Mouse (Mus musculus): ENCODE measurements around the gene Psmd9. TPM values are rescaled to one million over a fixed set of nuclear protein-coding genes. Genes with fewer than 3 reads are reported as not detected.

Gene Psmd9
- polyA plus RNA-seq, 1 experiment from 2014 or later = 68.3 TPM

- H3K4me3 ChIP-seq (ENCODE audit: low read depth, low read length) = no peak overlapping the region
- no peak overlapping the region for H3K27ac ChIP-seq (ENCODE audit: low read depth, low read length)
- DNase-seq (ENCODE audit: low spot score) = no peak
- ATAC-seq (ENCODE audit: insufficient read depth, low FRiP score, low TSS enrichment) = no peak
- H3K4me1 ChIP-seq (ENCODE audit: control insufficient read depth, insufficient read depth, low read length) = peaks cover 38% of the 10 kb centered on the region
- no peak overlapping the region for H3K4me2 ChIP-seq (ENCODE audit: low read depth)
- H3K9me3 ChIP-seq (ENCODE audit: control insufficient read depth, low read length) = no peaks in the 10 kb centered on the region
- H3K36me3 ChIP-seq (ENCODE audit: control insufficient read depth, insufficient read depth, low read length) = peaks cover 24% of the 10 kb centered on the region
- H3K27me3 ChIP-seq (ENCODE audit: control insufficient read depth, insufficient read depth, low read length) = no peaks in the 10 kb centered on the region
- H3K9ac ChIP-seq (ENCODE audit: low read length) = no peak overlapping the region
- 90% methylated on average over 17 of the region's 17 CpGs for WGBS
These were observed 21.6 kb upstream of the Psmd9 start for GRCm38 (mm10) chr5:123147569-123147968.

GRCm38 (mm10) chr5:123148073-123148722 is 21.0 kb upstream of the Psmd9 start:
- DNase-seq (ENCODE audit: low spot score) = no peak
- no peak for ATAC-seq (ENCODE audit: insufficient read depth, low FRiP score, low TSS enrichment)
- Histone ChIP-seq H3K36me3 (ENCODE audit: control insufficient read depth, insufficient read depth, low read length) (peaks cover 30% of the 10 kb centered on the region), H3K9ac (ENCODE audit: low read length) (no peak overlapping the region; the same call in 1 of the 2 replicates), H3K4me2 (ENCODE audit: low read depth) (no peak overlapping the region), H3K4me1 (ENCODE audit: control insufficient read depth, insufficient read depth, low read length) (peaks cover 38% of the 10 kb centered on the region), H3K4me3 (ENCODE audit: low read depth, low read length) (no peak overlapping the region), H3K9me3 (ENCODE audit: control insufficient read depth, low read length) (no peaks in the 10 kb centered on the region), H3K27ac (ENCODE audit: low read depth, low read length) (no peak overlapping the region), H3K27me3 (ENCODE audit: control insufficient read depth, insufficient read depth, low read length) (no peaks in the 10 kb centered on the region)
- 85% methylated on average over 22 of the region's 25 CpGs for WGBS

- H3K4me2 ChIP-seq (ENCODE audit: low read depth) = peak overlapping the region; percentile 25
- no peaks in the 10 kb centered on the region for H3K9me3 ChIP-seq (ENCODE audit: control insufficient read depth, low read length)
- no peak overlapping the region for H3K27ac ChIP-seq (ENCODE audit: low read depth, low read length)
- H3K4me3 ChIP-seq (ENCODE audit: low read depth, low read length) = peak overlapping the region; percentile 8
- H3K36me3 ChIP-seq (ENCODE audit: control insufficient read depth, insufficient read depth, low read length) = peaks cover 37% of the 10 kb centered on the region
- DNase-seq (ENCODE audit: low spot score) = peak; percentile 88
- H3K27me3 ChIP-seq (ENCODE audit: control insufficient read depth, insufficient read depth, low read length) = no peaks in the 10 kb centered on the region
- ATAC-seq (ENCODE audit: insufficient read depth, low FRiP score, low TSS enrichment) = peak; percentile 79
- H3K4me1 ChIP-seq (ENCODE audit: control insufficient read depth, insufficient read depth, low read length) = peaks cover 28% of the 10 kb centered on the region
- 13% methylated on average over 19 of the region's 19 CpGs for WGBS
- no peak overlapping the region for H3K9ac ChIP-seq (ENCODE audit: low read length)
These were observed 19.5 kb upstream of the Psmd9 start for GRCm38 (mm10) chr5:123149451-123150400.

GRCm38 (mm10) chr5:123150641-123151040 is 18.6 kb upstream of the Psmd9 start:
- no peak overlapping the region for H3K4me3 ChIP-seq (ENCODE audit: low read depth, low read length)
- H3K9me3 ChIP-seq (ENCODE audit: control insufficient read depth, low read length) = no peaks in the 10 kb centered on the region
- H3K27me3 ChIP-seq (ENCODE audit: control insufficient read depth, insufficient read depth, low read length) = no peaks in the 10 kb centered on the region
- H3K27ac ChIP-seq (ENCODE audit: low read depth, low read length) = no peak overlapping the region
- 45% methylated on average over 7 of the region's 7 CpGs for WGBS
- H3K36me3 ChIP-seq (ENCODE audit: control insufficient read depth, insufficient read depth, low read length) = peaks cover 37% of the 10 kb centered on the region
- peak overlapping the region; percentile 25 for H3K4me2 ChIP-seq (ENCODE audit: low read depth)
- H3K4me1 ChIP-seq (ENCODE audit: control insufficient read depth, insufficient read depth, low read length) = peaks cover 25% of the 10 kb centered on the region
- no peak for DNase-seq (ENCODE audit: low spot score)
- ATAC-seq (ENCODE audit: insufficient read depth, low FRiP score, low TSS enrichment) = no peak
- no peak overlapping the region for H3K9ac ChIP-seq (ENCODE audit: low read length)

- Histone ChIP-seq H3K27ac (ENCODE audit: low read depth, low read length) (no peak overlapping the region), H3K4me3 (ENCODE audit: low read depth, low read length) (no peak overlapping the region), H3K9me3 (ENCODE audit: control insufficient read depth, low read length) (no peaks in the 10 kb centered on the region), H3K4me2 (ENCODE audit: low read depth) (peak overlapping the region; percentile 25), H3K9ac (ENCODE audit: low read length) (no peak overlapping the region), H3K36me3 (ENCODE audit: control insufficient read depth, insufficient read depth, low read length) (peaks cover 37% of the 10 kb centered on the region), H3K4me1 (ENCODE audit: control insufficient read depth, insufficient read depth, low read length) (peaks cover 22% of the 10 kb centered on the region), H3K27me3 (ENCODE audit: control insufficient read depth, insufficient read depth, low read length) (no peaks in the 10 kb centered on the region)
- DNase-seq (ENCODE audit: low spot score) (no peak), ATAC-seq (ENCODE audit: insufficient read depth, low FRiP score, low TSS enrichment) (no peak)
- 47% methylated on average over 7 of the region's 7 CpGs for WGBS
These were observed 18.1 kb upstream of the Psmd9 start for GRCm38 (mm10) chr5:123151077-123151476.

GRCm38 (mm10) chr5:123151707-123152362 is 17.4 kb upstream of the Psmd9 start:
- Histone ChIP-seq H3K27ac (ENCODE audit: low read depth, low read length) (no peak overlapping the region), H3K36me3 (ENCODE audit: control insufficient read depth, insufficient read depth, low read length) (peaks cover 38% of the 10 kb centered on the region), H3K4me3 (ENCODE audit: low read depth, low read length) (no peak overlapping the region), H3K9me3 (ENCODE audit: control insufficient read depth, low read length) (no peaks in the 10 kb centered on the region), H3K4me1 (ENCODE audit: control insufficient read depth, insufficient read depth, low read length) (peaks cover 22% of the 10 kb centered on the region), H3K27me3 (ENCODE audit: control insufficient read depth, insufficient read depth, low read length) (no peaks in the 10 kb centered on the region), H3K4me2 (ENCODE audit: low read depth) (no peak overlapping the region), H3K9ac (ENCODE audit: low read length) (no peak overlapping the region)
- 92% methylated on average over 17 of the region's 19 CpGs for WGBS
- ATAC-seq (ENCODE audit: insufficient read depth, low FRiP score, low TSS enrichment) = no peak
- no peak for DNase-seq (ENCODE audit: low spot score)

GRCm38 (mm10) chr5:123152901-123153300 is 16.3 kb upstream of the Psmd9 start:
- DNase-seq (ENCODE audit: low spot score) = no peak
- H3K4me2 ChIP-seq (ENCODE audit: low read depth) = no peak overlapping the region
- H3K27me3 ChIP-seq (ENCODE audit: control insufficient read depth, insufficient read depth, low read length) = no peaks in the 10 kb centered on the region
- H3K9me3 ChIP-seq (ENCODE audit: control insufficient read depth, low read length) = no peaks in the 10 kb centered on the region
- WGBS = 80% methylated on average over 1 of the region's 1 CpGs
- no peak overlapping the region for H3K9ac ChIP-seq (ENCODE audit: low read length)
- no peak for ATAC-seq (ENCODE audit: insufficient read depth, low FRiP score, low TSS enrichment)
- no peak overlapping the region for H3K4me3 ChIP-seq (ENCODE audit: low read depth, low read length)
- H3K4me1 ChIP-seq (ENCODE audit: control insufficient read depth, insufficient read depth, low read length) = peaks cover 22% of the 10 kb centered on the region
- peaks cover 44% of the 10 kb centered on the region for H3K36me3 ChIP-seq (ENCODE audit: control insufficient read depth, insufficient read depth, low read length)
- H3K27ac ChIP-seq (ENCODE audit: low read depth, low read length) = no peak overlapping the region

GRCm38 (mm10) chr5:123155425-123155824 is 13.8 kb upstream of the Psmd9 start:
- Histone ChIP-seq H3K36me3 (ENCODE audit: control insufficient read depth, insufficient read depth, low read length) (peaks cover 48% of the 10 kb centered on the region), H3K4me1 (ENCODE audit: control insufficient read depth, insufficient read depth, low read length) (peaks cover 6% of the 10 kb centered on the region), H3K27ac (ENCODE audit: low read depth, low read length) (no peak overlapping the region), H3K9ac (ENCODE audit: low read length) (no peak overlapping the region), H3K27me3 (ENCODE audit: control insufficient read depth, insufficient read depth, low read length) (no peaks in the 10 kb centered on the region), H3K9me3 (ENCODE audit: control insufficient read depth, low read length) (no peaks in the 10 kb centered on the region), H3K4me2 (ENCODE audit: low read depth) (no peak overlapping the region), H3K4me3 (ENCODE audit: low read depth, low read length) (no peak overlapping the region)
- peak; percentile 62 for DNase-seq (ENCODE audit: low spot score)
- WGBS = 63% methylated on average over 7 of the region's 7 CpGs
- no peak for ATAC-seq (ENCODE audit: insufficient read depth, low FRiP score, low TSS enrichment)
